Mouse (Mus musculus) stomach, embryonic 15.5 days (tissue): ENCODE data around the gene Negr1. TPM values are rescaled to one million over a fixed set of nuclear protein-coding genes. Genes with fewer than 3 reads are reported as not detected.

Experiments
- ATAC-seq: fragments of 200-750 bp; cut with Nextera tagmentation; 2 replicates; pipeline ENCODE4 v1.8.0; 2017; ENCODE audit warnings: low read depth, moderate number of reproducible peaks, moderate TSS enrichment; ENCODE audit not compliant: insufficient read depth, low FRiP score
- H3K27ac ChIP-seq: fragments of 300-500 bp; sonication (generic); 2 replicates; pipeline ENCODE4 v1.5.1; 2015; ENCODE audit warnings: mild to moderate bottlenecking, inconsistent platforms
- H3K27me3 ChIP-seq: fragments of 300-500 bp; sonication (generic); replicated peaks from 2 replicates; pipeline ENCODE4 v1.6.1; 2015; ENCODE audit warnings: inconsistent platforms
- H3K36me3 ChIP-seq: fragments of 300-500 bp; sonication (generic); 2 replicates; pipeline ENCODE4 v1.6.1; 2015; ENCODE audit warnings: inconsistent platforms
- H3K4me1 ChIP-seq: fragments of 300-500 bp; sonication (generic); 2 replicates; pipeline ENCODE4 v1.6.1; 2015; ENCODE audit warnings: inconsistent platforms
- H3K4me2 ChIP-seq: fragments of 300-500 bp; sonication (generic); 2 replicates; pipeline ENCODE4 v1.6.1; 2015; ENCODE audit warnings: mild to moderate bottlenecking, inconsistent platforms
- H3K4me3 ChIP-seq: fragments of 300-500 bp; sonication (generic); replicated peaks from 2 replicates; pipeline ENCODE4 v1.5.1; 2015; ENCODE audit warnings: inconsistent platforms
- H3K9ac ChIP-seq: fragments of 300-500 bp; sonication (generic); 2 replicates; pipeline ENCODE4 v1.6.1; 2015; ENCODE audit warnings: inconsistent platforms
- H3K9me3 ChIP-seq: fragments of 300-500 bp; sonication (generic); 2 replicates; pipeline ENCODE4 v1.6.1; 2016; ENCODE audit warnings: inconsistent platforms
- WGBS: fragments of 180-500 bp; shearing (Covaris S2); methylation state at CpG from one replicate; pipeline ENCODE4 v1.1.7; 2015; 5-methylcytosine and 5-hydroxymethylcytosine counted together
- polyA plus RNA-seq: library from polyadenylated mRNA; unstranded; fragments of >200 nt; fragmentation: Nextera tagmentation; extraction: Ambion mirVana; gene quantifications from 2 replicates; pipeline ENCODE4 v1.2.1, GENCODE M21; 2015

Gene Negr1
- polyA plus RNA-seq, 1 experiment from 2014 or later: 3.8 TPM

GRCm38 (mm10) chr3:157181975-157182374, 620.4 kb downstream of the Negr1 start:
- Histone ChIP-seq H3K9me3 (no peaks in the 10 kb centered on the region), H3K36me3 (no peaks in the 10 kb centered on the region), H3K4me2 (no peak overlapping the region), H3K4me1 (no peaks in the 10 kb centered on the region), H3K27ac (no peak overlapping the region), H3K9ac (no peak overlapping the region), H3K4me3 (no peak overlapping the region), H3K27me3 (no peaks in the 10 kb centered on the region)
- 72% methylated on average over 2 of the region's 2 CpGs for WGBS
- no peak for ATAC-seq

DNA sequence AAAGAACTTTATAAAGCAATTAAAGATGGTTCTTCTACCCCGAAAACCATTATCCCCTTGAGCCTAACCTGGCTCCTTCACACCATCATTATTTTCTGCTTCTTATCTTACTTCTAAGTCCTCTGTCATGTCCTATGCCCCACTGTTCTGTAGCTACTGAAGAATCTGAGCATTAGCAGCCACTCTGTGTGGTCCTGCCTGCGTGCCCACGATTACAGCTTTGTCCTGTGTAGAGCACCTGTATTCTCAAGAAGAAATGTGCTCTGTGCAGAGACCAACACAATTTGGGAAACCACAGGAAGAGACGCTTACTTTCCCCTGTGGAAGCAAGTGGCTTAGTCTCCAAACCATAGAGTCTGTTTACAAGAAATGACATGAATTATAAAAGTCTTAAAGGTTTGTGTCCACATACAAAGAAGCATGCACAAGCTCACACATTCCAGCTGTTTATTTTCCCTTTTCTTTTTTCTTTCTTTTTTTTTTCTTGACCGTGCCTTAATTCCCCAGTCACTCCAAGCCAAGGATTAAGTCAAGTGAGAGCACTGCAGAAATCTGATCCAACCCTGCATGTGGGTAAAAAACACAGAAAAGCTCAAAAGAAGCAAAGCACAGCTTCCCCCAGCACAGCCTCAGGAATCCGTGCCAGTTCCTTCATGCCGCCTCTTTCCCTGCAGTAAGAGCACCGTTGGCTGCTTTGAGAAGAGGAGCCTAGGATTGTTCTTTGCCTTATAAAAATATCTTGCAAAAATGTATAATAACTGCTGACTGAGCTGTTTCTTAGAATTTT, 627.5 kb downstream of the Negr1 start:
- Histone ChIP-seq H3K4me3 (no peak overlapping the region), H3K36me3 (no peaks in the 10 kb centered on the region), H3K4me2 (no peak overlapping the region), H3K27ac (no peak overlapping the region), H3K9ac (no peak overlapping the region), H3K27me3 (no peaks in the 10 kb centered on the region), H3K9me3 (no peaks in the 10 kb centered on the region), H3K4me1 (no peaks in the 10 kb centered on the region)
- WGBS: 46% methylated on average over 8 of the region's 8 CpGs
- no peak for ATAC-seq

GRCm38 (mm10) chr3:157189834-157190233, 628.2 kb downstream of the Negr1 start:
- WGBS: 81% methylated on average over 4 of the region's 4 CpGs
- Histone ChIP-seq H3K36me3 (no peaks in the 10 kb centered on the region), H3K27me3 (no peaks in the 10 kb centered on the region), H3K27ac (no peak overlapping the region), H3K4me3 (no peak overlapping the region), H3K4me1 (no peaks in the 10 kb centered on the region), H3K4me2 (no peak overlapping the region), H3K9ac (no peak overlapping the region), H3K9me3 (no peaks in the 10 kb centered on the region)
- ATAC-seq: no peak

- H3K36me3 ChIP-seq: no peaks in the 10 kb centered on the region
- H3K4me1 ChIP-seq: no peaks in the 10 kb centered on the region
- 65% methylated on average over 3 of the region's 3 CpGs for WGBS
- no peak for ATAC-seq
- H3K4me3 ChIP-seq: no peak overlapping the region
- no peaks in the 10 kb centered on the region for H3K9me3 ChIP-seq
- no peak overlapping the region for H3K27ac ChIP-seq
- no peak overlapping the region for H3K9ac ChIP-seq
- no peaks in the 10 kb centered on the region for H3K27me3 ChIP-seq
- H3K4me2 ChIP-seq: no peak overlapping the region
Measured at GRCm38 (mm10) chr3:157190551-157190950, 629.0 kb downstream of the Negr1 start.

DNA sequence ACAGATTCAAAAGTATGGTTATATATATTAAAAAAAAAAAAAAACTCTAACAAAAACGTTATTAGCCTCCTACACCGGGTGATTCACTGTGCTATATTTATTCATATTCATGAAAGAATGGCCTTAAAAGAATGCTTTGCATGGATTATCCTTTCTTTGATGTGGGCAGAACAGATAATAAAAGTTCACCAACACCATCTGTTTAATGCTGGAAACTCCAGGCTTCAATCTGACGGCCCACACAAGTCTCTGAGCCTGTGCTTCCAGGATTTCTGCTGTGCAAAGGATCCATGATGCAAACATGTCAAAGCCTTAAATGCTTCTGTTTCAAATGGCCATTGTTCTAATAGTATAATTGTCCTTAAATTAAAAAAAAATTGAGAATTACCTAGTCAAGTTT, 630.4 kb downstream of the Negr1 start:
- H3K36me3 ChIP-seq: no peaks in the 10 kb centered on the region
- no peak for ATAC-seq
- H3K9ac ChIP-seq: no peak overlapping the region
- H3K4me3 ChIP-seq: no peak overlapping the region
- H3K9me3 ChIP-seq: no peaks in the 10 kb centered on the region
- 57% methylated on average over 3 of the region's 3 CpGs for WGBS
- H3K4me2 ChIP-seq: no peak overlapping the region
- H3K4me1 ChIP-seq: no peaks in the 10 kb centered on the region
- no peaks in the 10 kb centered on the region for H3K27me3 ChIP-seq
- no peak overlapping the region for H3K27ac ChIP-seq

GRCm38 (mm10) chr3:157193141-157193540, 631.5 kb downstream of the Negr1 start:
- H3K4me1 ChIP-seq: no peaks in the 10 kb centered on the region
- no peak for ATAC-seq
- H3K9me3 ChIP-seq: no peaks in the 10 kb centered on the region
- no peak overlapping the region for H3K4me2 ChIP-seq
- no peaks in the 10 kb centered on the region for H3K36me3 ChIP-seq
- no peaks in the 10 kb centered on the region for H3K27me3 ChIP-seq
- H3K4me3 ChIP-seq: no peak overlapping the region
- 81% methylated on average over 3 of the region's 3 CpGs for WGBS
- no peak overlapping the region for H3K27ac ChIP-seq
- H3K9ac ChIP-seq: no peak overlapping the region

GRCm38 (mm10) chr3:157198659-157199058, 637.1 kb downstream of the Negr1 start:
- H3K4me3 ChIP-seq: no peak overlapping the region
- H3K4me2 ChIP-seq: no peak overlapping the region
- 78% methylated on average over 4 of the region's 4 CpGs for WGBS
- no peaks in the 10 kb centered on the region for H3K9me3 ChIP-seq
- no peaks in the 10 kb centered on the region for H3K4me1 ChIP-seq
- H3K9ac ChIP-seq: no peak overlapping the region
- H3K27me3 ChIP-seq: no peaks in the 10 kb centered on the region
- no peak for ATAC-seq
- H3K36me3 ChIP-seq: no peaks in the 10 kb centered on the region
- H3K27ac ChIP-seq: no peak overlapping the region

GRCm38 (mm10) chr3:157201726-157202125, 640.1 kb downstream of the Negr1 start:
- no peaks in the 10 kb centered on the region for H3K4me1 ChIP-seq
- no peak for ATAC-seq
- H3K27me3 ChIP-seq: no peaks in the 10 kb centered on the region
- H3K9me3 ChIP-seq: no peaks in the 10 kb centered on the region
- H3K27ac ChIP-seq: no peak overlapping the region
- 88% methylated on average over 2 of the region's 2 CpGs for whole genome bisulfite sequencing
- H3K9ac ChIP-seq: no peak overlapping the region
- no peak overlapping the region for H3K4me3 ChIP-seq
- no peaks in the 10 kb centered on the region for H3K36me3 ChIP-seq
- H3K4me2 ChIP-seq: no peak overlapping the region

DNA sequence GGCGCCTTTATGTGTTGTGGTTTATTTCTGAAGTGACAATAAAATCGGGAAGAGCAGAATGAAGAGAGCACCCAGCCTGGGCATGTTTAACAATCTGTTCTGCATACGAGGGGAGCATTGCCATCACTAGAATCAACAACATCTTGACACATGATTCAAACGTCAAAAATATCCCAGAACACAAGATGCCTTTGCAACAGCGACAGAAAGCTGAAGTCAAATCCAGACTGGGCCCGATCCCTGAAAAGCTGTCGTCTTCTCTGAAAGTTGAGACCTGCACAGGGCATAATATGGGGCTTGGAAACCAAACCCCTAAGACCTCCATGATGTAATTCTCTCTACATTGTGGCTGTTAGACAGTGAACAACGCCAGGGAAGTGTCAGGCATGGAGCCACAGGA, 642.0 kb downstream of the Negr1 start:
- no peaks in the 10 kb centered on the region for H3K36me3 ChIP-seq
- no peak overlapping the region for H3K27ac ChIP-seq
- no peaks in the 10 kb centered on the region for H3K27me3 ChIP-seq
- H3K9ac ChIP-seq: no peak overlapping the region
- no peak overlapping the region for H3K4me2 ChIP-seq
- 84% methylated on average over 8 of the region's 8 CpGs for WGBS
- no peak for ATAC-seq
- H3K4me3 ChIP-seq: no peak overlapping the region
- no peaks in the 10 kb centered on the region for H3K9me3 ChIP-seq
- H3K4me1 ChIP-seq: no peaks in the 10 kb centered on the region

DNA sequence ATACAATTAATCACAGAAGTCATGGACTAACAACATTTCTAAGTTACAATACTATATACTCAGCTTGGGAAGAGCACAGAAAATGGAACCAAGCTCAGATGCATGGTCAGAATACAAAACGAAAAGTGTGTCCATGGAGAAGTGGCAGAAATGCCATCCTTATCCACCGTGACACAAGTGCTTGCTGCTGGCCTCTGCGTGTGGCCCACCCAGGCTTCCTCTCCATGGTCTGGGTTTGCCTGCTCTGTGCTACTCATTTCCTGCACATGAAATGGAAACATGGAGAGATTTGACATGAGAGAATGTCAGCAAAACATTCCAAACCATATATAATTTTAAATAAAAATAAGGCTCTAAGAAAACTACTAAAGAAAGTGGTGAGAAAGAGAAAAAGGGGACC, 645.2 kb downstream of the Negr1 start:
- no peaks in the 10 kb centered on the region for H3K27me3 ChIP-seq
- no peak overlapping the region for H3K27ac ChIP-seq
- H3K36me3 ChIP-seq: no peaks in the 10 kb centered on the region
- no peak for ATAC-seq
- WGBS: 63% methylated on average over 3 of the region's 3 CpGs
- H3K4me1 ChIP-seq: no peaks in the 10 kb centered on the region
- no peaks in the 10 kb centered on the region for H3K9me3 ChIP-seq
- no peak overlapping the region for H3K9ac ChIP-seq
- no peak overlapping the region for H3K4me2 ChIP-seq
- no peak overlapping the region for H3K4me3 ChIP-seq

GRCm38 (mm10) chr3:157208966-157209365, 647.4 kb downstream of the Negr1 start:
- 47% methylated on average over 1 of the region's 1 CpGs for whole genome bisulfite sequencing
- no peak overlapping the region for H3K4me2 ChIP-seq
- no peak overlapping the region for H3K4me3 ChIP-seq
- no peak overlapping the region for H3K27ac ChIP-seq
- H3K9ac ChIP-seq: no peak overlapping the region
- H3K36me3 ChIP-seq: no peaks in the 10 kb centered on the region
- no peaks in the 10 kb centered on the region for H3K4me1 ChIP-seq
- no peaks in the 10 kb centered on the region for H3K9me3 ChIP-seq
- no peak for ATAC-seq
- no peaks in the 10 kb centered on the region for H3K27me3 ChIP-seq

- Histone ChIP-seq H3K4me1 (no peaks in the 10 kb centered on the region), H3K9ac (no peak overlapping the region), H3K4me2 (no peak overlapping the region), H3K27me3 (no peaks in the 10 kb centered on the region), H3K4me3 (no peak overlapping the region), H3K9me3 (no peaks in the 10 kb centered on the region), H3K36me3 (no peaks in the 10 kb centered on the region), H3K27ac (no peak overlapping the region)
- no peak for ATAC-seq
- WGBS: 70% methylated on average over 2 of the region's 2 CpGs
Measured at GRCm38 (mm10) chr3:157209386-157209785, 647.8 kb downstream of the Negr1 start.
